Mouse (Mus musculus) liver, embryonic 14.5 days (tissue): ENCODE results near the gene Lpcat3.

ENCODE experiments used
- CTCF ChIP-seq: IDR thresholded peaks from 2 replicates; pipeline ENCODE4 v1.5.1; 2016; ENCODE audit warnings: antibody characterized with exemption, low read depth, control low read depth
- EP300 ChIP-seq: IDR thresholded peaks from 2 replicates; pipeline ENCODE4 v1.6.1; 2016; ENCODE audit warnings: antibody characterized with exemption, low read depth

DNA sequence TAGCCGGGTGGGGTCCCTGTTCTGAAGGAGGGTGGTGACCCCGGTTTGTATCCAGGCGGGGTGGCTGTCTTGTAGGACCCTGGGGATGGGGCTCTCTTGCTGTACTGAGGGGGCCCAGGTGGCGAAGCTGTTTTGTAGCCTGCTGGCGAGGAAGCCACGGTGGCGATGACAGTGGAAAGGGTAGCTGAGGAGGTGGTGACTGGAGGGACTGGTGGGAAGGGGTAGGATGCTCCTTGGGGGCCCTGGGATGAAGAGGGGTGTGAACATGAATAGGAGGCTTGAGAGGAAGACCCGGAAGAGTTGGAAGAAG lies 83.4 kb downstream of the Lpcat3 start:
- no peak for TF ChIP-seq CTCF
- TF ChIP-seq EP300, result no peak
